Mouse (Mus musculus): Measurements from ENCODE around the gene Hoxd9.

Gene Hoxd9

GRCm38 (mm10) chr2:74697567-74698121 is at the start of gene Hoxd9:
Gene Hoxd9 (plus strand): TSS chr2:74697727.
- DNase-seq = peak in 1 of 2 experiments; percentile 39

GRCm38 (mm10) chr2:74652996-74653340 is 44.6 kb upstream of the Hoxd9 start:
- peak in 1 of 2 experiments; percentile 4 for DNase-seq

GRCm38 (mm10) chr2:74653781-74654535 is 43.6 kb upstream of the Hoxd9 start:
- peak; percentile 12 to 40 for DNase-seq

DNA sequence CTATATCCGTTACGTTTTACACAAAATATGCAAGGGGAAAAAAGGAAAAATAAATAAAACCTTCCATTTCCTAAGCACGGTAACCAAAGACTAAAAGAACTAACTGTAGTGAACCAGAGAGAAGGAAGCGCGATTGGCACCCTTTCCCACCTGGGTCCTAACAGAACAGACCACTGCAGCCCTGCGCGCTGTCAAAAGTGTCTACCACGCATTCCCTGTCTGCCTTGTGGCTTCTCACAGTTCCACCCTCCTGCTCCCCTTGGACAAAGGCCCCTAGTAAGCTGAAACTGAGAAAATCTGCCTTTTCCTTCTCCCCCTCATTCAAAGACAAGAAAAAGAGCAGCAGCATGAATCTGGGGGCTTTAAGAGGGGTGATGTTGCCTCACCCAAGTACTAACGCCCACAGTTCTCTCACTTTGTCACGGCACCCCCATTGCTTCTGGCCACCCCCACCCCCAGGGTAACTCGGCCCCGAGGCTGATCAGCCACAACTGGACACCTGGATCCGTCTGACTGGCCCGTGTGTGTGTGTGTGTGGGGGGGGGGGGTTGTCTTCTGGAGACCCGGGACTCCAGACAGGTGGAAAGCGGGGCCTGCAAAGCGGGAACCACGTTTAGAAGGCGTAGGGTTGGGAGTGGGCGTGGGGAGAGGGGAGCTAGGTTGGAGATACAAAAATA is 42.6 kb upstream of the Hoxd9 start:
- peak; percentile 5 to 8 for DNase-seq

DNA sequence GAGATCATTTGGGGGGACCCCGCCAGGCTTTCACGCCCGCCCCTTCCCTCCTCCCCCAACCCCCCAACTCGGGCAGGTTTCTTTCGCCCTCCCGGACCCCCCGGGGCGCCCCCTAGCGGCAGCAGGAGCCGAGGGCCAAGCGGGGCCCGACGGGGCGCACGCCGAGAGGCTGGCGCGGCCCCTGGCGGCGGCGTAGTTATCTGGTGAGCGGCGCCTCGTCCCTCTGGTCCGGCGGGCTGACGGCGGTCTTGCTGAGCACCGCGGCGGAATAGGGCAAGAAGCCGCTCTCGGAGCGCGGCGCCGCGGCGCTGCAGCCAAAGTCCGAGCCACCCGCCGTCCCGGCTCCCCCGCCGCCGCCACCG is 42.1 kb upstream of the Hoxd9 start:
- peak; percentile 28 to 48 for DNase-seq

- peak; percentile 19 to 41 for DNase-seq
These were observed 41.5 kb upstream of the Hoxd9 start for GRCm38 (mm10) chr2:74655821-74656631.

DNA sequence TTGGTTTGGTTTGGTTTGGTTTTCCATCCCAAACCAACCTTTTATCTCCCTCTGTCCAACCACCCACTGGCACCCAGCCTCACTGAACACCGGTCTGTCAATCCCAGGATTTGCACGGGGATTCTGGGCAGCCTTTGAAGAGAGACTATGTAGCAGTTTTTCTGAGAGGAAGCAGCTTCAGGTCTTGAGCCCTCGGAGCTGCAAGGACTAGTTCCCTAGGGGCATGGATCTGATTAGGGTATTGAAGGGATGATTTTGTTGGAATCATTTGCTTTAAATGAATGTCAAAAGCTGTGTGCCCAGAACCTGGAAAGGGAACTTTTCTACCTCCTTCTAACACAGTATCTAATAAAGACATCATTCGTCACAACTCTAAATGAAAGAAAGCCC is 40.9 kb upstream of the Hoxd9 start:
- DNase-seq = peak in 1 of 2 experiments; percentile 31

- peak; percentile 35 to 54 for DNase-seq
These were observed 40.1 kb upstream of the Hoxd9 start for GRCm38 (mm10) chr2:74657251-74658023.

DNA sequence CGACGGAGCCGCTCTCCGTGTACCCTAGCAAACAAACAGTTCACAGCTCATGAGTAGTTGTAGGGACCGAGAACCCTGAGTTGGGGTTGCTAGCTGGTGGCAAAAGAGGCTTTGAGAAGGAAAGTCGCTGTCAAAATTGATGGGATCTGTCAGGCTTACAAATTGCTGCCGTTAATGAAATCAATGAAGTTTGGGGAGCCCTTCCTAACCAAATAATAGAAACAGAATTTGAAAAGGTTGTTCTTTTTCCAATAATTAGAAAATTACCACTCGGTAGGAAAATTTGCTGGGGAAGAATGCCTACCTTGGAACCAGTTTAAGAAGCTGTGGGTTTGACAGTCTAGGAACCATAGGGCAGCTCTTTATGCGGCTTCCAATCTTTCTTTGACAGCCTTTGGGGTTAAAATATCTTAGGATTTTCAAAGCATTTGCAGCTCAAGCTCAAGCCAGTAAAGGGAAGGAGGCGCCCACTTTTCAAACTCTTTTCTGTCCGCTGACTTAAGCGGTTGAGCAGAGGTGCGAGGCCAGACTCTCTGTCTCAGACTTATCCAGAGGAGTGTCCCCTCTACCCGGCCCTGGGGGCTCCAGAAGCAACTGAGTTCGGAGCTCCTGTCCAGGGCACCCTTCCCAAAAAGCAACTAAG is 39.4 kb upstream of the Hoxd9 start:
- peak; percentile 16 to 35 for DNase-seq

- peak; percentile 25 to 48 for DNase-seq
These were observed 38.7 kb upstream of the Hoxd9 start for GRCm38 (mm10) chr2:74658667-74659371.

- DNase-seq = peak; percentile 17 to 42
These were observed 38.0 kb upstream of the Hoxd9 start, which contains the start of gene Evx2 for GRCm38 (mm10) chr2:74659507-74660005. Gene Evx2 (minus strand): TSS chr2:74659557.

DNA sequence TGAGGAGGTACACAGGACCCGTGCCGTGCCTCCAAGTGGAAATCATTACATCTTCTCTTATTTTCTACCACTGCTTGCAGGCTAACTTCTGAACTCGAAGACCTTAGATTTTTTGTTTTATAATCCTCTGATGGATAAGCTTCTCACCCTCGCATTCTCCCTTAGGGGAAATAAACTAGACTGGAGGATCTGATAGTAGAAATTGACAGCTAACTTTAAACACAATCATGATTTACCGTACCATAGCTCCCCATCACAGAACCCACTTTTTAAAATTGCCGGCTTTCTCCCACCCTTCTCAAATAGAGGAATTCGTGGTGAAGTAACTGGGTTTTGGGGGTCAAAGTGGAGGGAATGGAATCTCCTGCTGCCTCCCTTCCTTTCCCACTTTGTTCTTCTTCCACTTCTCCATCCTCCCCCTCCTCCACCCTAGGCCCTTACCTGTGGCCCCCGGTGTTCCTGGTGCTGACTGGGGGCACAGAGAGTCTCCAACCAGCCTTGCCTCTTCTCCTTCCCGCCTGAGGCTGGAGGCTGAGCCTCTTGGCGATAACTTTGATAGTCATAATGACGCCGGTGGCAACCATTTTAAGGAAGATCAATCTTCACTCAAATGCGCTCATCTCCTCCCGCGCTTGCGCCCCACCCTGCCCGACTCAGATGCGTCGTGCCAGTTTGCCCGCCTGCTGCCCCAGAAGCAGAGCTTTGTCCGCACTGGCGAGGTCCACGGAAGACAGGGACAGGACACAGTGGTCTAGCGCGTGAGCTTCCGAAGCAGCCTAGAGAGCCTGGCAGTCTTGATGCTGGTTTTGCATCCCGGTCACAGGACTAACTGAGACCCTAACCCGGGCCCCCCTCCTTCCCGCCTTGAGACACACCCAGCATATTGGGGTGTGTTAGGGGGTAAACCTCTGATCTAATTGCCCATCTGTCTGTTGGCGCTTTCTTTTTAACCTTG is 36.8 kb upstream of the Hoxd9 start:
- DNase-seq = peak in 1 of 2 experiments; percentile 19

DNA sequence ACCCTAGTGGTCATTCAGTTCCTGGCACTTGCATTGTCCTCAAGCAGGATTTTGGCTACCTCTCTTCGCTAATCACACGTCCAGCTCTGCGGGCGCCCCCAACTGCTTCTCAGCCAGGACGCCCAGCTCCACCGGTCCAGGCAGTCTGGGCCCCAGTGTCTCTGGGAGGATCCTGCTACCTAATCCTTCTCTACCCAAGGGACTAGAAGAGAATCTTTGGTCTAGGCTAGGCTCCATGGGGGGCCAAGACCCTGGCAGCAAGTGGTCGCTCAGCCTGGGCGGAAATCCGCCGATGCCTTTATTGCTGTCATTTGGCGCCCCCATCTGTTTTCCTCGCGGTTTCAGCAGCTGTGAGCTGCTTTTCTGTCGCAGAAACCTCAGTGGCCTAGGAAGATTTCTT is 35.8 kb upstream of the Hoxd9 start:
- peak; percentile 62 to 70 for DNase-seq

- peak; percentile 81 to 82 for DNase-seq
These were observed 34.1 kb upstream of the Hoxd9 start for GRCm38 (mm10) chr2:74663291-74663925.

DNA sequence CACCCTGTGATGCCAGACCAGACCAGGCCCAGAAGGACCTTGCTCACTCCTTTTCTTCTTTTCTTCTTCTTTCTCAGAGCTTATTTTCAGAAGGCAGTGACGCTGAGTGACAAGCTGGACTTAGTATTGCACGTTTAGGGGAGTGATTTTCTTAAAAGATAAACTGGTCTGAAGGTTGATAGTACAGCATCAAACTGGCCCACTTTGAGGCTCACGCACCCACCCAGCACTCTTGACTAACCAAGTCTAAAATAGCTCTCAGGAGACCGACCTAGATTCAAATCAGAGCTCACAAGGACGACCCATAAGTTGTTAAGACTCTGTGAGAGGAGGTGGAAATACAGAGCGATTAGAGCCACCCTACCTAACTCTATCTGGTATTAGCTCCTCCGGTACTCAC is 31.1 kb upstream of the Hoxd9 start:
- DNase-seq = no peak

DNA sequence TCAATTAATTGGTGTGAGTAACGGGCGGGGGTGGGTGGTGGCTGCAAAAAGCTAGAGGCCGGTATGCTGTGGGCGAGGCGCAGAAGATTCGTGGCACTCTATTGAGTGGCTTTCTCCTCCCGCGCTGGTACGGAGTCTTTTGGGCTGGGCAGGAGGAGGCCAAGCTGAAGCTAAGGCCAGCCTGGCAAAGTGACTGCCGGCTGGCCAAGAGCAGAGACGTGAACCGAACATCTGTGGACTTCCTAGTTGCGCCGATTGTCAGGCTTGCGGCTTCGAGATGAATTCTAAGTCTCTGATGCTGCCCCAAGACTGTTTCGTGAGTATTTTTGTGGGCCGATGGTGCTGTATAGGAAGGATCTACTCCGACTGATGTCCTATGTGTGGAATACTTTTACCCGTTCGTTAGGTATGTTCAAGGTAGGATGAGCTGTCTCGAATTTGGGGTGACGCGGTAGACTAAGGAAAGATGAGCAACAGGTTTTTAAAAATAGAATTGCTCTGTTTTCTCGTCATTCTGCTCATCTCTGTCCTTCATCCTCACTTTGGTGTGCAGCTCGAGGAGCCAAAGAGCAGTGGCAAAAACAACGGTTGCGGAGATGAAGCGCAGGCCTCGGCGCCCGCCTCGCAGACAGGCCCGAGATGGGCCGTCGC is 30.2 kb upstream of the Hoxd9 start:
- no peak for DNase-seq

GRCm38 (mm10) chr2:74667842-74668357 is 29.6 kb upstream of the Hoxd9 start, which contains the start of gene Hoxd13:
Gene Hoxd13 (plus strand): TSS chr2:74668310.
- no peak for DNase-seq
